Mouse (Mus musculus): Measurements from ENCODE around the gene Rcsd1. TPM values are rescaled to one million over a fixed set of nuclear protein-coding genes. Genes with fewer than 3 reads are reported as not detected.
A peak's percentile ranks its signal among the peaks of the same experiment; 100 is the strongest.

Rcsd1 gene
- total and polyA plus RNA-seq, 3 experiments, result 22.7 to 81.1 (median 35.7) TPM

- Histone ChIP-seq H3K79me2 (replicated peaks; ENCODE audit: control insufficient read depth, extremely low read depth, insufficient read depth, poor library complexity, severe bottlenecking) (0 out of 2 replicates have a peak, but pooled peaks cover 4% of the 10 kb centered on the region), H3K9ac (ENCODE audit: insufficient read depth, low read depth) (no peak overlapping the region), H3K4me3 (replicated peaks in 1 of 3; ENCODE audit: low read depth in 2 of 3, low read length in 2 of 3, poor library complexity in 1 of 3) (no peak overlapping the region), H3K9me3 (replicated peaks; ENCODE audit: low read length) (no peaks in the 10 kb centered on the region), H3K36me3 (replicated peaks in 1 of 2; ENCODE audit: control insufficient read depth in 1 of 2, insufficient read depth in 1 of 2, low read length in 1 of 2) (peaks cover 2 to 86% of the 10 kb centered on the region in 2 experiments), H3K27me3 (replicated peaks) (no peaks in the 10 kb centered on the region), H3K27ac (ENCODE audit: insufficient read depth, low read depth) (no peak overlapping the region), H3K4me2 (ENCODE audit: insufficient read depth, low read depth, poor library complexity, severe bottlenecking) (no peak overlapping the region), H3K4me1 (ENCODE audit: control insufficient read depth in 1 of 2, insufficient read depth in 2 of 2) (peaks cover 0 to 66% of the 10 kb centered on the region in 2 experiments; a peak in 3 of 4 replicates)
- TF ChIP-seq MAFK (IDR thresholded peaks at IDR 0.05; ENCODE audit: insufficient replicate concordance, low read length) (0 out of 2 replicates have a peak, but pooled peaks have one; percentile 11), SMC3 (IDR thresholded peaks at IDR 0.05; ENCODE audit: low read depth, low read length) (no peak)
- in situ Hi-C loops (cut with MboI; ENCODE audit: low pct_ligation_motif_present, low pct_unique_long_range_greater_than_20kb, low sequenced_read_pairs), result no loop called here
- DNase-seq (ENCODE audit: extremely low read depth), result no peak
- dilution Hi-C loops (cut with MboI; ENCODE audit: extremely low pct_ligation_motif_present, extremely low pct_unique_long_range_greater_than_20kb, low sequenced_read_pairs), result no loop called here
Observed at GRCm38 (mm10) chr1:165691516-165691915, 18.0 kb downstream of the Rcsd1 start.

DNA sequence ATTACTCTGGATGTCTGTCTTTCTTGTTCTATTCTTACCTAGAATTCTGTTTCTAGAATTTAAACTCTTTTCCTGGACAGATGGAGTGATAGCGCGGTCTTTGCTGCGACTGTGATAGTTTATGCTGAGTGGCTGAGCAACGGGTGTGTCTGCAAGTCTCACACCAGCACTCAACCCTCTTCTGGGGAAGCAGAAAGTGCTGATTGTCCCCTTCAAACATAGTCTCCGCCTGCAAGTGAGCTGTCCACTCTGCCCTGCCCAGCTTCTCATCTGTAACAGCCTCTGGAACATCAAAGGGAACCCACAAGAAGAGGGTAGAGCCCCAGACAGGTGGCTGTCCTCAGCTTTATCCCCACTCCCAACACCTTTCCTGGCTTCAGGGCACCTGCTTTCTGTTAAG, 19.7 kb downstream of the Rcsd1 start:
- no peak overlapping the region for H3K9ac ChIP-seq (ENCODE audit: insufficient read depth, low read depth)
- DNase-seq (ENCODE audit: extremely low read depth), result no peak
- dilution Hi-C loops (cut with MboI; ENCODE audit: extremely low pct_ligation_motif_present, extremely low pct_unique_long_range_greater_than_20kb, low sequenced_read_pairs), result no loop called here
- H3K4me3 ChIP-seq (replicated peaks in 1 of 3; ENCODE audit: low read depth in 2 of 3, low read length in 2 of 3, poor library complexity in 1 of 3), result no peak overlapping the region
- no peak overlapping the region for H3K27ac ChIP-seq (ENCODE audit: insufficient read depth, low read depth)
- peaks cover 0 to 56% of the 10 kb centered on the region in 2 experiments; a peak in 3 of 4 replicates for H3K4me1 ChIP-seq (ENCODE audit: control insufficient read depth in 1 of 2, insufficient read depth in 2 of 2)
- no peaks in the 10 kb centered on the region for H3K27me3 ChIP-seq (replicated peaks)
- no peak overlapping the region for H3K4me2 ChIP-seq (ENCODE audit: insufficient read depth, low read depth, poor library complexity, severe bottlenecking)
- peaks cover 2 to 85% of the 10 kb centered on the region in 2 experiments for H3K36me3 ChIP-seq (replicated peaks in 1 of 2; ENCODE audit: control insufficient read depth in 1 of 2, insufficient read depth in 1 of 2, low read length in 1 of 2)
- 0 out of 2 replicates have a peak, but pooled peaks cover 4% of the 10 kb centered on the region for H3K79me2 ChIP-seq (replicated peaks; ENCODE audit: control insufficient read depth, extremely low read depth, insufficient read depth, poor library complexity, severe bottlenecking)
- in situ Hi-C loops (cut with MboI; ENCODE audit: low pct_ligation_motif_present, low pct_unique_long_range_greater_than_20kb, low sequenced_read_pairs), result no loop called here
- TF ChIP-seq CTCF (conservative IDR thresholded peaks at IDR 0.05 in 1 of 2, IDR thresholded peaks at IDR 0.05 in 1 of 2; ENCODE audit: low read depth in 2 of 2, low read length in 2 of 2), result no peak
- TF ChIP-seq GABPA (IDR thresholded peaks at IDR 0.05; ENCODE audit: insufficient replicate concordance, low read depth, low read length), result no peak
- TF ChIP-seq MAFK (IDR thresholded peaks at IDR 0.05; ENCODE audit: insufficient replicate concordance, low read length), result no peak
- no peak for TF ChIP-seq ZNF384 (IDR thresholded peaks at IDR 0.05; ENCODE audit: low read depth, low read length)
- TF ChIP-seq KAT2A (IDR thresholded peaks at IDR 0.05; ENCODE audit: insufficient replicate concordance, low read length), result no peak
- no peak for TF ChIP-seq MAZ (IDR thresholded peaks at IDR 0.05; ENCODE audit: low read depth, low read length)
- TF ChIP-seq JUND (conservative IDR thresholded peaks at IDR 0.05; ENCODE audit: low read depth, low read length), result no peak
- no peak for TF ChIP-seq USF1 (IDR thresholded peaks at IDR 0.05; ENCODE audit: low read depth, low read length)
- H3K9me3 ChIP-seq (replicated peaks; ENCODE audit: low read length), result no peaks in the 10 kb centered on the region

DNA sequence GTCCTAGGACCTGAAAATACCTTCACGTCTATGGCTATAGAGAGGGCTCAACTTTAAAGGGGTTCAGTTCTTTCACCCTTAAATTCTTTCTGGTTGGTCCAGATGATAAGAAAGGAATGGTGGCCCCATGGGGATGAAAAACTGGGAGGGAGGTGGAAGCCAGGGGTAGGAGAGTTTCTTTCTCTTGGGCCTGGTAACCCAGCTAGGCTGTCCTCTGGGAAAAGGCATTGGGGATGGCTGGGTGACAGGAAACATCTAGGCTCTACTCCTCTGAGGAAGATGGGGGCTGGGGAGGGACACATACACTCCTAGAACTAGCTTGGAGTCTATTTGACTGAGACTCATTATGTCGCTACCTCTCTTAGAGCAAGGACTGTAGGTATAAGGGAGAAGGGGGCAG, 21.7 kb downstream of the Rcsd1 start:
- H3K27me3 ChIP-seq (replicated peaks), result no peaks in the 10 kb centered on the region
- dilution Hi-C loops (cut with MboI; ENCODE audit: extremely low pct_ligation_motif_present, extremely low pct_unique_long_range_greater_than_20kb, low sequenced_read_pairs) (no loop called here), in situ Hi-C loops (cut with MboI; ENCODE audit: low pct_ligation_motif_present, low pct_unique_long_range_greater_than_20kb, low sequenced_read_pairs) (no loop called here)
- no peaks in the 10 kb centered on the region for H3K9me3 ChIP-seq (replicated peaks; ENCODE audit: low read length)
- H3K4me2 ChIP-seq (ENCODE audit: insufficient read depth, low read depth, poor library complexity, severe bottlenecking), result no peak overlapping the region
- peaks cover 0 to 43% of the 10 kb centered on the region in 2 experiments; a peak in 3 of 4 replicates for H3K4me1 ChIP-seq (ENCODE audit: control insufficient read depth in 1 of 2, insufficient read depth in 2 of 2)
- no peak overlapping the region for H3K9ac ChIP-seq (ENCODE audit: insufficient read depth, low read depth)
- TF ChIP-seq MXI1 (IDR thresholded peaks at IDR 0.05; ENCODE audit: low read depth, low read length), result no peak
- no peak for TF ChIP-seq KAT2A (IDR thresholded peaks at IDR 0.05; ENCODE audit: insufficient replicate concordance, low read length)
- TF ChIP-seq MAZ (IDR thresholded peaks at IDR 0.05; ENCODE audit: low read depth, low read length), result no peak
- H3K36me3 ChIP-seq (replicated peaks in 1 of 2; ENCODE audit: control insufficient read depth in 1 of 2, insufficient read depth in 1 of 2, low read length in 1 of 2), result peaks cover 0 to 88% of the 10 kb centered on the region in 2 experiments
- no peak overlapping the region for H3K27ac ChIP-seq (ENCODE audit: insufficient read depth, low read depth)
- H3K4me3 ChIP-seq (replicated peaks in 1 of 3; ENCODE audit: low read depth in 2 of 3, low read length in 2 of 3, poor library complexity in 1 of 3), result no peak overlapping the region
- 0 out of 2 replicates have a peak, but pooled peaks cover 4% of the 10 kb centered on the region for H3K79me2 ChIP-seq (replicated peaks; ENCODE audit: control insufficient read depth, extremely low read depth, insufficient read depth, poor library complexity, severe bottlenecking)
- DNase-seq (ENCODE audit: extremely low read depth), result no peak
